ENCODE assay signal across 8 mouse cellular contexts in genomic region chr16:20895734-20896133, GRCm38 (mm10).
DNase-seq lines count a peak whose midpoint lies in the region; ATAC-seq lines count a peak whose summit lies in the region.

No protein-coding gene starts in this region.

- intact Hi-C loops in heart, postnatal 25 days (cut with DNase I): loop anchor here (5.0 kb wide), 1 partner anchor 93 kb away; no protein-coding TSS in a partner anchor
- intact Hi-C loops in gastrocnemius, postnatal 14 days (cut with DNase I; ENCODE audit: low total_unique reads): loop anchor here (5.0 kb wide), 1 partner anchor 88 kb away; no protein-coding TSS in a partner anchor

- peak; percentile 8 for DNase-seq in heart, postnatal 4 days
- no peak for DNase-seq in heart, postnatal 25 days (ENCODE audit: low spot score)
- peak; percentile 9 for DNase-seq in urinary bladder, postnatal 14 days (ENCODE audit: low spot score)
- no peak for DNase-seq in urinary bladder, adult 2 months (ENCODE audit: low spot score)
- peak; percentile 6 to 35 for DNase-seq in frontal cortex, postnatal 36 days (ENCODE audit: low spot score in 2 of 2)
- no peak for DNase-seq in spleen, postnatal 36 days (ENCODE audit: low spot score in 2 of 2)
- no peak for DNase-seq in gastrocnemius, postnatal 14 days

- no peak for ATAC-seq in granulocyte monocyte progenitor cell, adult 5-6 weeks (replicated peaks; ENCODE audit: poor library complexity, severe bottlenecking)

Comparison
In these comparisons a context has a peak if more than half of its experiments do, and no peak if none do; other contexts are left out.
1. DNase-seq: peak in heart, postnatal 4 days (single experiment), urinary bladder, postnatal 14 days (single experiment) and frontal cortex, postnatal 36 days (2 of 2); none in heart, postnatal 25 days (single experiment), urinary bladder, adult 2 months (single experiment), spleen, postnatal 36 days (0 of 2) and gastrocnemius, postnatal 14 days (single experiment).